In the genomic region with DNA sequence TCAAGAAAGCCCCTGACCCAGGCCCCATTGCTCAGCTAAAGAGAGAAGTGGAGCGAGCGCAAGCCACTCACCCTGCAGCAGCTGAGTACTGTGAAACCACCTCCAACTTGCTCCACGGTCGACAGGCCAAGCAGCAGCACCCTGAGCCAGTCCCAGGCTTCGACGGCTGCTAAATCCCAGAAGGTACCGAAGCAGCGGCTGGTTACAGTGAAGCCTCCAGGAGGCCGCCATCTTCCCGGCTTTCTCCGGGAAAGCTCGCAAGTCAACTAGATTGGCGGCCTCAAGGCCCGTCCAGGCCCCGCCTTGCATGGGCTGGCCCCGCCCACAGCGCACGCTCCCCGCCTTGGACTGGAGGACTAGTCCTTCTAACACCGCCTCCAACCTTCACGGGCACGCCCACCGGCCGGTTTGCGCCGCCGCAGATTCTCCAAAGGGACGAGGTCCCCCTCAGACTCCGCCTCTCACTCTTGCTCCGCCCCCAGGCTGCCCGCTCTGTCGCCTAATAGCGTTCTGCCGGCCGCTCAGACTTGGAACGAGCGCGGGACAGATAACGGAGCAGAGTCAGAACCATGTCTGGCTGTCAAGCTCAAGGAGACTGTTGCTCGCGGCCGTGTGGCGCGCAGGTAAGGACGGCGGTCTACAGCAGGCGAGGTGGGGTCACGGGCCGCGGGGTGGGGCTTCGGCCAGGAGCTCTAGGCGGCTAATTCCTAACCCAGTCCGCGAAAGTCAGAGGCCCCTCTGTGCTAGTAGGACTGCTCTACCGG, we compare ENCODE assay signal across 7 mouse cellular contexts. TPM values are rescaled to one million over a fixed set of nuclear protein-coding genes. Genes with fewer than 3 reads are reported as not detected.
DNase-seq lines count a peak whose midpoint lies in the region; ATAC-seq lines count a peak whose summit lies in the region.

A gene (minus strand): TSS at position 295 of the 764 bp plus-strand sequence.
A gene (plus strand): TSS at position 457 of the 764 bp plus-strand sequence.

- peak within 1 kb of the TSS; percentile 78 for H3K4me3 ChIP-seq in intestine, embryonic 16.5 days (ENCODE audit: low read length)
- H3K4me3 ChIP-seq in midbrain, embryonic 11.5 days (ENCODE audit: low read depth, low read length), result peak within 1 kb of the TSS; percentile 55

- H3K4me2 ChIP-seq in intestine, embryonic 16.5 days (ENCODE audit: low read depth, low read length), result peak within 1 kb of the TSS; percentile 71
- H3K4me2 ChIP-seq in midbrain, embryonic 11.5 days, result peak within 1 kb of the TSS; percentile 47

- peak; percentile 100 for DNase-seq in adrenal gland, adult 8-10 months
- DNase-seq in embryo, embryonic 9.5 days (ENCODE audit: extremely low spot score), result peak; percentile 100
- DNase-seq in gastrocnemius, postnatal 4 days (ENCODE audit: low spot score in 2 of 2), result peak; percentile 100
- peak; percentile 100 for DNase-seq in left cerebral cortex, postnatal 36 days (ENCODE audit: low spot score in 2 of 2)
- peak; percentile 100 for DNase-seq in midbrain, embryonic 11.5 days (ENCODE audit: low spot score, missing footprints)
- DNase-seq in skeletal muscle tissue, adult 2 months (ENCODE audit: low read depth, low spot score), result peak; percentile 97

- no peaks in the 10 kb centered on the region for H3K27me3 ChIP-seq in intestine, embryonic 16.5 days (replicated peaks; ENCODE audit: control insufficient read depth, insufficient read depth, low read length)
- no peaks in the 10 kb centered on the region for H3K27me3 ChIP-seq in midbrain, embryonic 11.5 days (ENCODE audit: control insufficient read depth, insufficient read depth, low read length)

- H3K4me1 ChIP-seq in intestine, embryonic 16.5 days (ENCODE audit: control insufficient read depth, insufficient read depth, low read length), result no peaks in the 10 kb centered on the region
- peaks cover 15% of the 10 kb centered on the region; the same call in 1 of the 2 replicates for H3K4me1 ChIP-seq in midbrain, embryonic 11.5 days (ENCODE audit: control insufficient read depth, insufficient read depth, low read length)

- peak; percentile 100 for ATAC-seq in intestine, embryonic 16.5 days
- ATAC-seq in midbrain, embryonic 11.5 days (ENCODE audit: low FRiP score), result peak; percentile 100

- H3K36me3 ChIP-seq in intestine, embryonic 16.5 days (ENCODE audit: control insufficient read depth, insufficient read depth, low read length), result no peaks in the 10 kb centered on the region
- no peaks in the 10 kb centered on the region for H3K36me3 ChIP-seq in midbrain, embryonic 11.5 days (ENCODE audit: control insufficient read depth, insufficient read depth, low read length)

- no peaks in the 10 kb centered on the region for H3K9me3 ChIP-seq in intestine, embryonic 16.5 days (ENCODE audit: control insufficient read depth, low read length)
- no peaks in the 10 kb centered on the region for H3K9me3 ChIP-seq in midbrain, embryonic 11.5 days (ENCODE audit: control insufficient read depth, low read length)

- peak within 1 kb of the TSS; percentile 88 for H3K27ac ChIP-seq in intestine, embryonic 16.5 days (ENCODE audit: low read length)
- no peak within 1 kb of the TSS for H3K27ac ChIP-seq in midbrain, embryonic 11.5 days (ENCODE audit: low read depth, low read length)

- H3K9ac ChIP-seq in intestine, embryonic 16.5 days (ENCODE audit: low read depth, low read length), result peak within 1 kb of the TSS; percentile 85
- peak within 1 kb of the TSS; percentile 71 for H3K9ac ChIP-seq in midbrain, embryonic 11.5 days (ENCODE audit: low read length)

- WGBS in intestine, embryonic 16.5 days, result under 1% methylated on average over 55 of the region's 55 CpGs
- under 1% methylated on average over 55 of the region's 55 CpGs for WGBS in midbrain, embryonic 11.5 days

- intact Hi-C loops in left cerebral cortex, postnatal 36 days (cut with DNase I), result loop anchor here (5.0 kb wide), 1 partner anchor 386 kb away; no protein-coding TSS in a partner anchor

RNA-seq across cellular contexts. Expression of the first gene that starts in this region (rescaled TPM):
- total RNA-seq in adrenal gland, adult 8-10 months (2022), result 100 to 1,000 TPM in 2 of 4 experiments, 10 to 100 TPM in 2; 64.2 to 136 (median 95.8) TPM
- total RNA-seq in gastrocnemius, postnatal 4 days (2021), result 10 to 100 TPM; 60.0 to 64.6 TPM
- polyA plus RNA-seq in intestine, embryonic 16.5 days (2015; fragmentation: Nextera tagmentation; extraction: Ambion mirVana), result 34.6 and 37.7 TPM in 2 replicates
- 10 to 100 TPM; 53.3 to 54.1 TPM for total RNA-seq in left cerebral cortex, postnatal 36 days (2021)
- polyA plus RNA-seq in midbrain, embryonic 11.5 days (2014; fragmentation: Nextera tagmentation; extraction: Ambion mirVana), result 54.4 and 57.7 TPM in 2 replicates

RNA-seq across cellular contexts. Expression of the second gene that starts in this region (rescaled TPM):
- 10 to 100 TPM; 31.6 to 49.1 (median 41.3) TPM for total RNA-seq in adrenal gland, adult 8-10 months (2022)
- total RNA-seq in gastrocnemius, postnatal 4 days (2021), result 10 to 100 TPM; 37.6 to 45.2 TPM
- 50.0 and 51.0 TPM in 2 replicates for polyA plus RNA-seq in intestine, embryonic 16.5 days (2015; fragmentation: Nextera tagmentation; extraction: Ambion mirVana)
- 10 to 100 TPM; 19.5 to 22.7 TPM for total RNA-seq in left cerebral cortex, postnatal 36 days (2021)
- polyA plus RNA-seq in midbrain, embryonic 11.5 days (2014; fragmentation: Nextera tagmentation; extraction: Ambion mirVana), result 60.0 and 61.8 TPM in 2 replicates
